Mouse (Mus musculus): ENCODE data around the gene Olfr1331.
"Not testable (repeated sequence)": the region's sequence is repeated elsewhere in the genome, so short reads cannot be mapped to it uniquely, and the experiment has no call there.

Olfr1331 gene

GRCm38 (mm10) chr4:118864349-118864748 is at the start of gene Olfr1331:
TSS of gene Olfr1331 (plus strand) at chr4:118864649.
- DNase-seq (ENCODE audit: low spot score), result no peak

- DNase-seq (ENCODE audit: low spot score), result no peak
These were observed 45.5 kb upstream of the Olfr1331 start for GRCm38 (mm10) chr4:118818921-118819320.

DNA sequence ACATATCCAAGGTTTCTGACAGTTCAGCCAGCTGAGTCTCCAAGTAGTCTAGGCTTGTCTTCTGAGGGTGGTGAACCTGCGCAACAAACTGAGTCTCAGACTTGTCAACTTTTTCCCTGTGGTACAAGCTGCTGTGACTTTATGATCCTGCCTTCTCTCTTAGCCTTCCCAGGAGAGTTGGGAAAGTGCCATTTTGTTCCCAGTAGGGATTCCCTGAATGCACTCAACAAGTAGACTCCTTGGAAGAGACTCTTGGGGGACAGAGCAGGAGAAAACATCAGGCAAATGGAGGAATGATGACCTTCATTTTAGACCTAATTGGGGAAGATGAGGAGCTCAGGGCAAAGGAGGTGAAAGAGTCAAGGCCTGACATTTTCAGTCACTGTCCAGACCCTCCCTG is 28.3 kb upstream of the Olfr1331 start, which contains the start of gene Olfr1333:
TSS of gene Olfr1333 (minus strand) at position 101 of the 400 bp plus-strand sequence.
- no peak for DNase-seq (ENCODE audit: low spot score)

DNA sequence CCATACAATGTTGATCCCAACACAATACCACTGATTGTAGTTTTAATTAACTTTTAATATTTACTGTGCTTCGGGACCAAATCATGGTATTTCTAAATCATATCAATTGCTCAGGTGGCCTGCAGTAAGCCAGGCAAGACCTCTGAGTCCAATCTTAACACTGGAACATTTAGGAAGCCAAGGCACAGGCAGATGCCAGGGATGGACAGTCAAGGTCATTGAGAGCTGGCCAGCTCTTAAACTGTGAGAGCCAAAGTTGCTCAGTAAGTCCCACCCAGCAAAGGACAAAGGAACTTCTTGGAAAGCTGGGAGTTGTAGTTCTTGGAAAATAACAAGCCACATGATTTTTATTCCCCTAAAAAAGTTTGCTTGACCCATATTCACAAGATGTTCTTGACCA is 2.7 kb upstream of the Olfr1331 start:
- DNase-seq (ENCODE audit: low spot score), result no peak

- DNase-seq (ENCODE audit: low spot score), result no peak
These were observed 1.7 kb upstream of the Olfr1331 start for GRCm38 (mm10) chr4:118862704-118863103.

GRCm38 (mm10) chr4:118867566-118867965 is 3.1 kb downstream of the Olfr1331 start:
- no peak for DNase-seq (ENCODE audit: low spot score)

GRCm38 (mm10) chr4:118888297-118888696 is 23.8 kb downstream of the Olfr1331 start, which contains the start of gene Olfr1330:
TSS of gene Olfr1330 (plus strand) at chr4:118888597.
- DNase-seq (ENCODE audit: low spot score), result no peak

DNA sequence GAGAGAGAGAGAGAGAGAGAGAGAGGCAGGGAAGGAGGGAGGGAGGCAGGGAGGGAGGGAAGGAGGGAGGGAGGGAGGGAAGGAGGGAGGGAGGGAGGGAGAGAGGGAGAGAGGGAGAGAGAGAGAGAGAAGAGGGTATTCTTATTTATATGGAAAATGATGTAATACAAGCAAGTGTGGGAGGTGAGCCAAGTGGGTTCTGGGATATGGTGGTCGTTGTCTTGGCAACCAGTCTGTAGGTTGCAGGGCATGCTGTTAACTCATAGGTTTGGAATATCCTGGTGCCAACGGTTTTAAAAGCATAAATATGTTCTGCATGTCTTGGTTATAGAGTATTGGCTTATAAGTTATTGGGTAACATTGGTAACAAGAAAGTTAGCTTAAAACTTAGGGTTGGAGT is 37.5 kb downstream of the Olfr1331 start:
- DNase-seq (ENCODE audit: low spot score), result no peak

GRCm38 (mm10) chr4:118917365-118917764 is 52.9 kb downstream of the Olfr1331 start, which contains the start of gene Olfr1329:
TSS of gene Olfr1329 (minus strand) at chr4:118917465.
- not testable (repeated sequence) for DNase-seq (ENCODE audit: low spot score)

All from urinary bladder, postnatal 25 days (tissue).